Comparison of ENCODE assay signal across 8 mouse cellular contexts in the genomic region with DNA sequence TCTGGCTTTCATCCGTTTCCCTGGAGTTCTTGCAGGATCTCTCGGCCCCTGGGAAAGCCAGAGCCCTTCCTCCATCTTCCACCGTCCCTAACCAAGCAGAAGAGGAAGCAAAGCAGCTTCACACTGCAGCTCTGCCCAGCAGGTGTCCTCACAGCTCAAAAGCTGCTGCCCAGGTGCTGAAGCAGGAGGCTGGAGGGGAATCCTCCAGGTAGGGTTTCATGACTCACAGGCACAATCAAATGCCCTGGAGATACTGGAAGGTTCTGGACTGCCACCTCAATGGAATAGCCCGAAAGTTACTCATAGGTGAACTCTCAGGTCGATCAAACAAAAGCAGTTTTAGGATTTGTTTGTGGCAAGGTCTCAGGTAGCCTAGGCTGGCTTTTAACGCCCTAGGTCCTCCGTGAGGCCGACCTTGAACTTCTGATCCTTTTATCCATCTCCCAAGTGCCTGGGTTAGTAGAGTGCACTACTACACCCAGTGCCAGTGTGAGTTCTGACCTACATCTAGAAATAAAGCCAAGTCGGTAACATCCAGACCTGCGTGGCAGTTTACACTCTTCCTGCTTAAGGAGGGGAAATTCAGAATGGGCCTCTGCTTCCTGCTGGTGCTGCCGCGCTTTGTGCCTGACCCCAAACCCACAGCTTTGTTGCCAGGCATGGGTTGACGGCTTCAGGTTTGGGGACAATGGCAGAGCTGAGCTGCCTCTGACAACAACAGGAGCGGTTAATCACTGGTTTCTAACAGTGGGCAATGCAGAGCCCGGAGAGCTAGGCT. TPM values are rescaled to one million over a fixed set of nuclear protein-coding genes. Genes with fewer than 3 reads are reported as not detected.
DNase-seq lines count a peak whose midpoint lies in the region; ATAC-seq and TF ChIP-seq lines count a peak whose summit lies in the region.

No protein-coding gene starts in this region.

- TF ChIP-seq POLR2A in kidney, adult 2 months (IDR thresholded peaks at IDR 0.05; ENCODE audit: low read depth, low read length): no peak
- no peak for TF ChIP-seq POLR2A in cerebellum, adult 2 months (IDR thresholded peaks at IDR 0.05; ENCODE audit: borderline replicate concordance, insufficient read depth, low read length)

- H3K9me3 ChIP-seq in intestine, embryonic 16.5 days (ENCODE audit: control insufficient read depth, low read length): no peaks in the 10 kb centered on the region

- H3K4me3 ChIP-seq in kidney, adult 2 months (ENCODE audit: insufficient read depth, low read depth, low read length): no peak overlapping the region
- H3K4me3 ChIP-seq in intestine, embryonic 16.5 days (ENCODE audit: low read length): no peak overlapping the region
- H3K4me3 ChIP-seq in cerebellum, adult 2 months (replicated peaks; ENCODE audit: insufficient read depth, low read depth, low read length): no peak overlapping the region

- no peak overlapping the region for H3K4me2 ChIP-seq in intestine, embryonic 16.5 days (ENCODE audit: low read depth, low read length)

- H3K27ac ChIP-seq in kidney, adult 2 months (ENCODE audit: insufficient read depth, low read depth, low read length): no peak overlapping the region
- H3K27ac ChIP-seq in intestine, embryonic 16.5 days (ENCODE audit: low read length): no peak overlapping the region; the same call in 1 of the 2 replicates
- H3K27ac ChIP-seq in cerebellum, adult 2 months (ENCODE audit: insufficient read depth, low read length): no peak overlapping the region

- 49% methylated on average over 15 of the region's 15 CpGs for WGBS in kidney, adult 2 months
- WGBS in intestine, embryonic 16.5 days: 45% methylated on average over 15 of the region's 15 CpGs
- 56% methylated on average over 15 of the region's 15 CpGs for WGBS in cerebellum, adult 2 months

- H3K9ac ChIP-seq in intestine, embryonic 16.5 days (ENCODE audit: low read depth, low read length): no peak overlapping the region

- peak; percentile 80 for TF ChIP-seq CTCF in kidney, adult 2 months (conservative IDR thresholded peaks at IDR 0.05; ENCODE audit: insufficient read depth, insufficient read length, low read depth, low read length)
- TF ChIP-seq CTCF in cerebellum, adult 2 months (IDR thresholded peaks at IDR 0.05; ENCODE audit: borderline replicate concordance, insufficient read depth, low read depth, low read length): no peak

- H3K36me3 ChIP-seq in kidney, adult 2 months (ENCODE audit: control insufficient read depth, insufficient read depth, low read length): no peaks in the 10 kb centered on the region
- no peaks in the 10 kb centered on the region for H3K36me3 ChIP-seq in intestine, embryonic 16.5 days (ENCODE audit: control insufficient read depth, insufficient read depth, low read length)

- no peaks in the 10 kb centered on the region for H3K27me3 ChIP-seq in kidney, adult 2 months (replicated peaks; ENCODE audit: control insufficient read depth, insufficient read depth, low read length)
- no peaks in the 10 kb centered on the region for H3K27me3 ChIP-seq in intestine, embryonic 16.5 days (replicated peaks; ENCODE audit: control insufficient read depth, insufficient read depth, low read length)
- no peaks in the 10 kb centered on the region for H3K27me3 ChIP-seq in cerebellum, adult 2 months (ENCODE audit: control insufficient read depth, insufficient read depth, low read length)

- ATAC-seq in intestine, embryonic 16.5 days: peak; percentile 65

- H3K4me1 ChIP-seq in kidney, adult 2 months (ENCODE audit: control insufficient read depth, insufficient read depth, low read length): peaks cover 4% of the 10 kb centered on the region; the same call in 1 of the 2 replicates
- peaks cover 13% of the 10 kb centered on the region for H3K4me1 ChIP-seq in intestine, embryonic 16.5 days (ENCODE audit: control insufficient read depth, insufficient read depth, low read length)
- peaks cover 9% of the 10 kb centered on the region for H3K4me1 ChIP-seq in cerebellum, adult 2 months (ENCODE audit: control insufficient read depth, insufficient read depth, low read length)

- peak; percentile 66 for DNase-seq in kidney, adult 2 months
- DNase-seq in kidney, adult 11 months: no peak
- DNase-seq in ES-CJ7 (ENCODE audit: low read depth, low spot score): peak; percentile 66
- peak; percentile 28 to 32 for DNase-seq in natural killer cell, adult 2 months (ENCODE audit: low spot score in 2 of 2)
- no peak for DNase-seq in cerebellum, adult 9-11 months
- DNase-seq in cerebellum, adult 2 months: no peak
- DNase-seq in heart, adult 18-20 months: no peak

RNA-seq across cellular contexts. Expression of gene Slc12a7, which starts 16.0 kb away (rescaled TPM):
- polyA plus RNA-seq in kidney, adult 2 months (2012; rRNA removed): 104 and 109 TPM in 2 replicates
- polyA plus RNA-seq in intestine, embryonic 16.5 days (2015; fragmentation: Nextera tagmentation; extraction: Ambion mirVana): 28.7 and 31.7 TPM in 2 replicates
- 3.5 and 3.7 TPM in 2 replicates for polyA plus RNA-seq in cerebellum, adult 2 months (2012; rRNA removed)
- 100 to 1,000 TPM; 189 to 209 TPM for total RNA-seq in heart, adult 18-20 months (2021)

RNA-seq across cellular contexts. Expression of gene Slc6a19, which starts 44.2 kb away (rescaled TPM):
- 884 and 1,011 TPM in 2 replicates for polyA plus RNA-seq in kidney, adult 2 months (2012; rRNA removed)
- polyA plus RNA-seq in intestine, embryonic 16.5 days (2015; fragmentation: Nextera tagmentation; extraction: Ambion mirVana): 24.9 and 40.5 TPM in 2 replicates
- 0.57 and 0.77 TPM in 2 replicates for polyA plus RNA-seq in cerebellum, adult 2 months (2012; rRNA removed)
- under 1 TPM in 1 of 2 experiments, not detected in 1; 0.28 TPM for total RNA-seq in heart, adult 18-20 months (2021)

Comparison
In these comparisons a context has a peak if more than half of its experiments do, and no peak if none do; other contexts are left out.
1. DNase-seq: peak in kidney, adult 2 months (single experiment), ES-CJ7 (single experiment) and natural killer cell, adult 2 months (2 of 2); none in kidney, adult 11 months (single experiment), cerebellum, adult 9-11 months (single experiment), cerebellum, adult 2 months (0 of 2) and heart, adult 18-20 months (0 of 2).
2. RNA of gene Slc6a19, which starts 44.2 kb away (polyA plus RNA-seq): 884 to 1,011 TPM in kidney, adult 2 months; 24.9 to 40.5 TPM in intestine, embryonic 16.5 days and 0.57 to 0.77 TPM in cerebellum, adult 2 months; every median in the first group is over 10 times any median in the second.